Mouse (Mus musculus) midbrain, embryonic 13.5 days (tissue): ENCODE data around the gene Gm49354. TPM values are rescaled to one million over a fixed set of nuclear protein-coding genes. Genes with fewer than 3 reads are reported as not detected.

Experiments
- ATAC-seq: fragments of 200-750 bp; cut with Nextera tagmentation; 2 replicates; pipeline ENCODE4 v1.8.0; 2017; ENCODE audit warnings: mild to moderate bottlenecking, moderate TSS enrichment, moderate library complexity
- H3K27ac ChIP-seq: fragments of 300-500 bp; sonication (generic); 2 replicates; pipeline ENCODE4 v1.5.1; 2015; ENCODE audit warnings: inconsistent platforms, mild to moderate bottlenecking, moderate library complexity
- H3K27me3 ChIP-seq: fragments of 300-500 bp; sonication (generic); 2 replicates; pipeline ENCODE4 v1.6.1; 2015; ENCODE audit warnings: mild to moderate bottlenecking, inconsistent platforms
- H3K36me3 ChIP-seq: fragments of 300-500 bp; sonication (generic); 2 replicates; pipeline ENCODE4 v1.6.1; 2015; ENCODE audit warnings: mild to moderate bottlenecking, inconsistent platforms
- H3K4me1 ChIP-seq: fragments of 300-500 bp; sonication (generic); replicated peaks from 2 replicates; pipeline ENCODE4 v1.6.1; 2015; ENCODE audit warnings: inconsistent platforms
- H3K4me2 ChIP-seq: fragments of 300-500 bp; sonication (generic); replicated peaks from 2 replicates; pipeline ENCODE4 v1.6.1; 2015; ENCODE audit warnings: moderate library complexity, mild to moderate bottlenecking, inconsistent platforms
- H3K4me3 ChIP-seq: fragments of 300-500 bp; sonication (generic); replicated peaks from 2 replicates; pipeline ENCODE4 v1.5.1; 2015; ENCODE audit warnings: mild to moderate bottlenecking, inconsistent platforms
- H3K9ac ChIP-seq: fragments of 300-500 bp; sonication (generic); replicated peaks from 2 replicates; pipeline ENCODE4 v1.6.1; 2015; ENCODE audit warnings: mild to moderate bottlenecking, inconsistent platforms
- H3K9me3 ChIP-seq: fragments of 300-500 bp; sonication (generic); 2 replicates; pipeline ENCODE4 v1.6.1; 2016; ENCODE audit warnings: mild to moderate bottlenecking, inconsistent platforms
- WGBS: fragments of 180-500 bp; shearing (Covaris S2); methylation state at CpG from one replicate; pipeline ENCODE4 v1.1.7; 2015; 5-methylcytosine and 5-hydroxymethylcytosine counted together
- polyA plus RNA-seq: library from polyadenylated mRNA; unstranded; fragments of >200 nt; fragmentation: Nextera tagmentation; extraction: Ambion mirVana; gene quantifications from 2 replicates; pipeline ENCODE4 v1.2.1, GENCODE M21; 2015

The Gm49354 gene
- polyA plus RNA-seq, result not detected in 2 replicates

DNA sequence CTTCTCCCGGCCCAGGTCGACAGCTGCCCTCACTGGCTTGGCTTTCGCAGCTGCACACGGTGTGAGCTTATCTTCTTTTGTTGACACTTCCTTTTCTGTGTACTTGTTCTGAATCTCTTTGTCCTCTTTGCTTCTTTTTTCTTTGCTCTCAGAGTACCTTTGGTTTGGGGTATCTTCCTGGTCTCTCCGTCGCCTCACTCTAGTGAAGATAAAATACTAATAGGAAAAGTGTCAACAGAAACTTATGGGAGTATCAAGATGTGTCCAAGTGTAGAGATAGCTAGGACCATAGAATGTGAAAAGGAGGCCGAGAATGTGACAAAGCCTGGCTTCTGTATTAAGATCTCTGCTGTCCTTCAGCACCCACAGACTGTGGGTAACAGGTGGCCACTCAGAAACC, at the start of gene Gm49354:
TSS of gene Gm49354 (minus strand) at position 101 of the 400 bp plus-strand sequence.
- ATAC-seq, result no peak
- WGBS, result 95% methylated on average over 7 of the region's 7 CpGs
- H3K27me3 ChIP-seq, result no peaks in the 10 kb centered on the region

DNA sequence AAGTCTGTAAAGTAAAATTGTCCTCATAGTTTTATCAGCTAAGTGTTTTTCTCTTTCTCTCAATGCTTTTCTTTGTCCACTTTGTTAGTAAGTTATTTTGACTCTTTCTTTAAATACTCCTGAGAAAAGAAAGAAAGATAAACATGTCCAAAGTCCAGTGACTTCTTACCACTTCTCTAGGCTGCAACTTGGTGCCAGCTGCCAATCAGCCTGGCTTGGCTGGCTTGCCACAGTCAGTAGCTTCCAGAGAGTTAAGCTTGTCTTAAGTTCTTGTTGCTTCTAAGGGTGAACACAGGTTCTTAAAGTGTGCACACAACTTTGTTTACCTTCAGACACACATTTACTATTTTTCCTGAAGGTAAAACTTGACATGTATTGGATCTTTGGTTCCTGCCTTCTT, 43.9 kb upstream of the Gm49354 start:
- Histone ChIP-seq H3K36me3 (0 out of 2 replicates have a peak, but pooled peaks cover 4% of the 10 kb centered on the region), H3K4me3 (no peak overlapping the region), H3K4me2 (no peak overlapping the region), H3K9ac (no peak overlapping the region), H3K4me1 (peaks cover 11% of the 10 kb centered on the region), H3K9me3 (no peaks in the 10 kb centered on the region), H3K27me3 (no peaks in the 10 kb centered on the region), H3K27ac (no peak overlapping the region)
- ATAC-seq, result no peak

More for the DNA sequence above, at the start of gene Gm49354:
- Histone ChIP-seq H3K4me1 (no peaks in the 10 kb centered on the region), H3K4me3 (no peak within 1 kb of the TSS), H3K36me3 (peaks cover 96% of the 10 kb centered on the region), H3K9me3 (no peaks in the 10 kb centered on the region), H3K4me2 (no peak within 1 kb of the TSS), H3K9ac (no peak within 1 kb of the TSS), H3K27ac (no peak within 1 kb of the TSS)

DNA sequence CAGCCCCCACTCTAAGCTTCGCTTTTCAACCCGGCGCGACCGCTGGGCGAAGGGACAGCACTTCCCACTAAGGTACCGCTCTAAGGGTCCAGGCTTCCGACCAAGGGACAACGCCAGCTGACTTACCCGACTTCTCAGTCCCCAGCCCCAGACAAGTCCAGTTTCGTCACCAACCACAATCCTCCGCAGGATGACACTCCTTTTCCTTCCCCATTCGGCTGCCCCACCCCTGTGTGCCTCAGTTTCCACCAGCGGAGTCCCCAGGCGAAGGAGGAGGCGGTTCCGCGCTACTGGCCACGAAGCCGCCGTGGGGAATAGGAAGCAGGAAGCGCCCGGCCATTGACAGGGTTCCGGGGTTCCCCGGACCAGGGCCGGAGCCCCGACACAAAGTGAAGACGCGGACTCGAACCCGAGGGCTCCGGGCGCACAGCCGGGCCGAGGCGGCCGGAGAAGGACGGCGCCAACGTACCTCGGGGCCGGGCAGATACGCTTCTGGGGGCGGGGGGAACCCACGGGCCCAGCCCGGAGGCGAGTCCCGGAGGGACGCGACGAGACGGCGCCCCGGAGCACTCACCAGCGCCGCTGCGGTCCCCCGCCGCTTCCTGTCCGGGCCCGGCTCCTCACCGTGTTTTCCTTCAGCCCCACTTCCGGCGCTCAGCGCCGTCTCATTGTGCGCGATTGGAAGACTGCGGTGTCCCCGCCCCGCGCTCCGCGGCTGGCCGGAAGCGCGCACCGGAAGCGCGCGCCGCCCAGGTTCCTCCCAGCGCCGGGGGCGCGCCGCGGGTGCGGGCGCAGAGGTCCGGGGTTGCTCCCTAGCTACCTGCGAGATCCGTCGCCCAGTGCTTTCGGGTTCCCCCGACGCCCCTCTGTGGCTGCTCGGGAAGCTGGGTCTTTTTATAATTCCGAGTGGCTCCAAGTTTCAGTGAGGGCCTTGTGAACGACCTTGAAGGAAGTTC, 40.7 kb upstream of the Gm49354 start, which contains the start of gene Tut7:
TSS of gene Tut7 (minus strand) at position 641 of the 956 bp plus-strand sequence.
- Histone ChIP-seq H3K27me3 (no peaks in the 10 kb centered on the region), H3K36me3 (0 out of 2 replicates have a peak, but pooled peaks cover 14% of the 10 kb centered on the region), H3K4me1 (peaks cover 43% of the 10 kb centered on the region), H3K27ac (peak within 1 kb of the TSS; percentile 90), H3K4me3 (peak within 1 kb of the TSS; percentile 99), H3K9me3 (no peaks in the 10 kb centered on the region), H3K4me2 (peak within 1 kb of the TSS; percentile 73), H3K9ac (peak within 1 kb of the TSS; percentile 93)
- ATAC-seq, result peak; percentile 98
- under 1% methylated on average over 98 of the region's 100 CpGs for WGBS

DNA sequence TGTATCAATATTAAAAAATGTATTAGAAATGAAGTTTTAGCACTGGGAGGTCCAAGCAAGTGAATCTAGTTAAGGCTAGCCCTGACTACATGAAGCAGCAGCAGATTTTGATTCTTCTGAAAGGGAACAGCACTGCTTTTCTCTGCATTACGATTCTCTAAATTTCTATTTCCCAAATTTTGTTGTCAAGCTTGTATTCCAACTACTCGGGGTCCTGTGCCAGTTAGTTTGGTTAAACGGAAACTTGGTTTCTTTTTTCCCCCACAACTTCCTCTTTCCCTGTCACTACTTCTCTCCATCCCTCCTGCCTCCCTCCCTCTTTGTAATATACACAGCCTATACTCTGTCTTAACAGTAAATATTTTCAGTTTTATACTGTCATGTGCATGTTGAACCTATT, 38.8 kb upstream of the Gm49354 start:
- Histone ChIP-seq H3K9ac (peak overlapping the region; percentile 5), H3K27ac (no peak overlapping the region), H3K27me3 (no peaks in the 10 kb centered on the region), H3K4me2 (peak overlapping the region; percentile 30; the same call in 1 of the 2 replicates), H3K4me1 (peaks cover 48% of the 10 kb centered on the region), H3K4me3 (no peak overlapping the region), H3K36me3 (peaks cover 27% of the 10 kb centered on the region), H3K9me3 (no peaks in the 10 kb centered on the region)
- 87% methylated on average over 3 of the region's 3 CpGs for WGBS
- no peak for ATAC-seq

DNA sequence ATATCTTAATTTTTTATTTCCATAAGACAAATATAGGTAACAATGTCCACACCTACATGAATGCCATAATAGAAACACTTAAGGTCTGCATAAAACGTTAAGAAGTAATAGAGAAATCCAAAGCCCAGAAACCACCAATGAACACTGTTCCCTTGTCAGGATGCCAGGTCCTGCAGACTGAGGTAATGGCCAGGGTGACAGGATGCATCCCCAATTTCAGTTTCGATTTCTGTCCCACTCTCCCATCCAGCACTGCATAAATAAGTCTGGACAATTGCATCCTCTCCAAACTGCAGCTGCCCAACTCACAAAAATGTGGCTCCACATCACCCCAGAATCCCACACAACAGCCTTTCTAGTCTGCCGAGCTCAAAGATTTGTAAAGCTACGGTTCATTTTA, 38.1 kb upstream of the Gm49354 start:
- Histone ChIP-seq H3K4me3 (no peak overlapping the region), H3K4me2 (peak overlapping the region; percentile 30), H3K9me3 (no peaks in the 10 kb centered on the region), H3K27me3 (no peaks in the 10 kb centered on the region), H3K36me3 (peaks cover 34% of the 10 kb centered on the region), H3K4me1 (peaks cover 48% of the 10 kb centered on the region), H3K27ac (no peak overlapping the region), H3K9ac (peak overlapping the region; percentile 40)
- 80% methylated on average over 4 of the region's 4 CpGs for WGBS
- no peak for ATAC-seq

DNA sequence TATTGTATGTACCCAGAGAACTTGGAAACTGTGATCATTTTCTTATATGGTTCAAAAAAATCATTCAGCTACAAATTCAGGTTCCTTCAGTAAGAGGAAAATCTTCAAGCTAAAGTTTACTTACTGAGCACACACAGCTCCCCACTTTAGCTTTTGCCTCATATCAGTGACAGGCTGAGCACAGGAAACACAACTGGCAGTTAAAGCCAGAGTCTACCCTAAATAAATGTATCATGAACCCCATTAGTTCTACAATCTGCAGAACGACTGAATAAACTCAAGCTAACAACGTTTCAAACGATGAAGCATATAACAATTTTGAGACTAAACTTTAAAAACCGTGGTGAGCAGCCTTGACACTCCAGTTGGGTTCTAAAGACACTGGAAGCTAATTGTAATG, 35.3 kb upstream of the Gm49354 start:
- H3K36me3 ChIP-seq, result peaks cover 57% of the 10 kb centered on the region
- H3K27ac ChIP-seq, result no peak overlapping the region
- no peaks in the 10 kb centered on the region for H3K27me3 ChIP-seq
- no peak overlapping the region for H3K4me3 ChIP-seq
- H3K9me3 ChIP-seq, result no peaks in the 10 kb centered on the region
- no peak overlapping the region for H3K9ac ChIP-seq
- H3K4me2 ChIP-seq, result no peak overlapping the region
- ATAC-seq, result no peak
- peaks cover 48% of the 10 kb centered on the region for H3K4me1 ChIP-seq
- WGBS, result 95% methylated on average over 4 of the region's 4 CpGs

DNA sequence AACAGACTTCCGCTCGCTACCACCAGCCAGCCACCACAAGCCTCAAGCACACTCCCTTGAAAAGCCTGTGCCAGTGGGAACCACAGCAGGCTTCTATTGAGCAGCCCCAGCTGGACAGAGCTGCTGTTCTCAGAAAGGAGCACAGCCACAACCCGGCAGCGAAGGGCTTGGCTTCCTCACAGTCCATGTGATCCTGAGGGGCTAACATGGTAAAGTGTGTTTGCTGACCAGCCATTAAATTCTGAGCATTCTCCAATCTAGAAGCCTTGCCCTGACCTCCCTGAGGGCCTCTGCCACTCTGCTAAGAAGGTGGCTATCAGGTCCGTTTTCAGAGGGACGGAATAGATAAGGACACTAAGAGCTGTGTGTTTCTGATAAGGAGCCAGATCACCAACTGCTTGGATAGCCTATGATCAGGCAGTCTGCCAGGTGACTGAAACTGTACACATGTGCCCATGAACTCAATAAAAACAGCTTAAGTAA, 32.1 kb upstream of the Gm49354 start:
- Histone ChIP-seq H3K36me3 (peaks cover 78% of the 10 kb centered on the region), H3K4me3 (no peak overlapping the region), H3K4me2 (no peak overlapping the region), H3K9me3 (no peaks in the 10 kb centered on the region), H3K27me3 (no peaks in the 10 kb centered on the region), H3K27ac (no peak overlapping the region), H3K4me1 (peaks cover 19% of the 10 kb centered on the region), H3K9ac (no peak overlapping the region)
- ATAC-seq, result no peak
- 78% methylated on average over 6 of the region's 6 CpGs for WGBS

GRCm38 (mm10) chr13:59811581-59811980, 29.5 kb upstream of the Gm49354 start:
- no peaks in the 10 kb centered on the region for H3K4me1 ChIP-seq
- no peak for ATAC-seq
- WGBS, result 94% methylated on average over 3 of the region's 3 CpGs
- H3K9me3 ChIP-seq, result no peaks in the 10 kb centered on the region
- H3K4me3 ChIP-seq, result no peak overlapping the region
- no peak overlapping the region for H3K9ac ChIP-seq
- H3K27ac ChIP-seq, result no peak overlapping the region
- no peak overlapping the region for H3K4me2 ChIP-seq
- no peaks in the 10 kb centered on the region for H3K27me3 ChIP-seq
- peaks cover 90% of the 10 kb centered on the region for H3K36me3 ChIP-seq

DNA sequence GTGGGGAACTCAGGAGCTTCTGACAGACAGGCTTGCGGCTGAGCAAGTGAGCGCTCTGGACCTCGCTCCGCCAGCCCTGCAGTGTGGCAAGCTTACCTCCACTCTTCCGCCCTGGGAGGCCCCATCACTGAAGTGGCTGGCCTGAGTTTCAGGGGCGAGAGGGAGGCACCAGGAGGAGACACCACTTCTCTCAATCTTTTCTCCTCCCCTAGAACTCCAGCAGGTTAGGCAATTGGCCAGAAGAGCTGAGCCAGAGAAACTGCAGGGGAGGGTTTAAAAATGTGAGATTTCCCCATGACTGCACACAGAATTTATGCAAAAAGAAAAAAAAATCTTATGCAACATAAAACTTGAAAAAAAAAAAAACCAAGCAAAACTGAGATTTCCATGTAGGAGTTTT, 19.0 kb upstream of the Gm49354 start:
- peaks cover 96% of the 10 kb centered on the region for H3K36me3 ChIP-seq
- WGBS, result 90% methylated on average over 6 of the region's 6 CpGs
- no peak for ATAC-seq
- no peak overlapping the region for H3K4me2 ChIP-seq
- H3K27ac ChIP-seq, result no peak overlapping the region
- no peaks in the 10 kb centered on the region for H3K9me3 ChIP-seq
- H3K4me3 ChIP-seq, result no peak overlapping the region
- no peak overlapping the region for H3K9ac ChIP-seq
- no peaks in the 10 kb centered on the region for H3K27me3 ChIP-seq
- no peaks in the 10 kb centered on the region for H3K4me1 ChIP-seq

DNA sequence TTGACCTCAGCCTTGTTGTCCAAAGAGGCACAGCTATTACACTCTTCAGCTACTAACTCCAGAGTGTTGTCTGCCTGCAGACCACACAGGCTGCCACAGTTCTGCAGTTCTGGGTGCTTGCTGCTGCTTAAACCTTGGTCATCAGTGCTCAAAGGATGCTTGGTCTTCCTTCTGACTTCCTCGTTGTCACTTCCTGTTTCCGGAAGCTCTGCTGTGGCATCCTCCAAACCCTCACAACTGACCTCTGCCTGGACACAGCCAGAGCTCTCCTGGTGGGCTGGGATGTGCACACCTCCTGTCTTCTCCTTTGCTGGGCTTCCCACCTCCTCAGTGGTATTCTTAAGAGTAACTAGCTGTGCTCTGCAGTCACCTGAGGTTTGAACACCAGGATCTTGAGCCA, 18.0 kb upstream of the Gm49354 start:
- H3K9ac ChIP-seq, result no peak overlapping the region
- no peak overlapping the region for H3K4me3 ChIP-seq
- H3K27me3 ChIP-seq, result no peaks in the 10 kb centered on the region
- peaks cover 96% of the 10 kb centered on the region for H3K36me3 ChIP-seq
- no peaks in the 10 kb centered on the region for H3K9me3 ChIP-seq
- H3K4me1 ChIP-seq, result no peaks in the 10 kb centered on the region
- ATAC-seq, result no peak
- 94% methylated on average over 2 of the region's 2 CpGs for WGBS
- H3K27ac ChIP-seq, result no peak overlapping the region
- H3K4me2 ChIP-seq, result no peak overlapping the region

- 95% methylated on average over 1 of the region's 1 CpGs for WGBS
- no peak overlapping the region for H3K27ac ChIP-seq
- ATAC-seq, result no peak
Observed at GRCm38 (mm10) chr13:59798306-59798705, 16.3 kb upstream of the Gm49354 start.

DNA sequence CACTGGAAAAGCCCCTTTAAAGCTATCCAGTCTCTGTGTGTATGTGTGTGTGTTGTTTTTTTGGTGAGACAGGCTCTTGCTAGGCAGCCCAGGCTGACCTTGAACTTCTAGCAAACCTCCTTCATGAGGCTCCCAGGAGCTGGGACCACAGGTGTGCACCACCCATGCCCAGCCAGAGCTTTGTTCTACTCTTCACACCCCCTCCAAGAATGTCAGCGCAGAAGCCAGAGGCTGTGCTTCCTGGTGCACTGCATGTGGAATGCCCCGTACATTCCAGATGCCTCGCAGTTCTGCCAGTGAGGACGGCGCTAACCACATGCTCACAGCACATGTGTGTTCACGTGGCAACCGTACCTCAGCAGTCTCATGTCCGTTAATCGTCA, 14.4 kb upstream of the Gm49354 start:
- 94% methylated on average over 9 of the region's 9 CpGs for WGBS
- Histone ChIP-seq H3K9ac (no peak overlapping the region), H3K9me3 (no peaks in the 10 kb centered on the region), H3K4me3 (no peak overlapping the region), H3K27ac (no peak overlapping the region), H3K4me1 (no peaks in the 10 kb centered on the region), H3K4me2 (no peak overlapping the region), H3K27me3 (no peaks in the 10 kb centered on the region), H3K36me3 (peaks cover 96% of the 10 kb centered on the region)
- ATAC-seq, result no peak

More at GRCm38 (mm10) chr13:59798306-59798705, 16.3 kb upstream of the Gm49354 start:
- H3K4me2 ChIP-seq, result no peak overlapping the region
- H3K36me3 ChIP-seq, result peaks cover 95% of the 10 kb centered on the region
- no peaks in the 10 kb centered on the region for H3K27me3 ChIP-seq
- no peak overlapping the region for H3K9ac ChIP-seq
- H3K4me1 ChIP-seq, result no peaks in the 10 kb centered on the region
- no peak overlapping the region for H3K4me3 ChIP-seq
- no peaks in the 10 kb centered on the region for H3K9me3 ChIP-seq
